Mouse (Mus musculus) erythroblast, embryonic 14.5 days (primary cell): ENCODE results near the gene Fam173a. TPM values are rescaled to one million over a fixed set of nuclear protein-coding genes. Genes with fewer than 3 reads are reported as not detected.
A peak's percentile ranks its signal among the peaks of the same experiment; 100 is the strongest.

ENCODE experiments used
- H3K27me3 ChIP-seq: 2 replicates; pipeline ENCODE4 v1.6.1; 2012; ENCODE audit warnings: inconsistent platforms; ENCODE audit not compliant: control insufficient read depth
- H3K36me3 ChIP-seq: 2 replicates; pipeline ENCODE4 v1.6.1; 2012; ENCODE audit warnings: mild to moderate bottlenecking, inconsistent platforms; ENCODE audit not compliant: control insufficient read depth
- H3K4me1 ChIP-seq: 2 replicates; pipeline ENCODE4 v1.6.1; 2012; ENCODE audit warnings: inconsistent platforms; ENCODE audit not compliant: control insufficient read depth
- H3K4me3 ChIP-seq: replicated peaks from 2 replicates; pipeline ENCODE3; 2012; ENCODE audit warnings: moderate library complexity, mild to moderate bottlenecking, inconsistent platforms
- H3K9me3 ChIP-seq: 2 replicates; pipeline ENCODE4 v1.6.1; 2012; ENCODE audit warnings: low read length, inconsistent platforms, mixed read lengths; ENCODE audit not compliant: control insufficient read depth
- GATA1 ChIP-seq: IDR thresholded peaks from 2 replicates; pipeline ENCODE4 v1.6.1; 2012; ENCODE audit warnings: low read length, inconsistent platforms, mixed read lengths
- TAL1 ChIP-seq: IDR thresholded peaks from 3 replicates; pipeline ENCODE4 v1.6.1; 2012; ENCODE audit warnings: low read length, inconsistent platforms, mixed read lengths
- polyA plus RNA-seq: library from polyadenylated mRNA; stranded (reverse); fragments of >175 nt; gene quantifications from 2 replicates; pipeline ENCODE4 v1.2.3, GENCODE M21; 2012

Gene Fam173a
- polyA plus RNA-seq, 1 experiment, result 2.8 TPM

DNA sequence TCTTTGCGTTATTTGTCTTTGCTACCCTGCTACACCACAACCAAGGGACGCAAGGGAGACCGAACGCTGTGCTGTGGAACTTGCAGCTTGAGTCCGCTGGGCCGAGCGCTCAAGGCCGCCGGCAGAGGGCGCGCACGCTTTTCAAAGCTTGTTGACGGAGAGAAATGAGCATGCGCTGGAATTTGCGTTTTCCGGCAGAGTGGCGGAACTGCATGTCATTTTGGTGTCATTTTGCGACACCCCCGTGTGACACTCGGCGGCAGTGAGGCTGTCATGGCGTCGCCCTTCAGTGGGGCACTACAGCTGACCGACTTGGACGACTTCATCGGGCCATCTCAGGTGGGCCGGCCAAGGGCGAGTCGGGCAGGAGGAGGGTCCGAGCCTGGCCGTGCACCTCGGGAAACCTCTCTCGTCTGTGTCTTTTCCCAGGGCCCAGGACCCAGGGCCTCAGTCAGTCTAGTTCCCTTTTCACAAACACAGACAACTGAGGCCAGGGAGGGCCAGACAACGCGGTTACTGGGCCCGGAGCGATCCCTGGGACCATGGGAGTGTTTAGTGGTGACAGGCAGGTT, 19.1 kb downstream of the Fam173a start, which contains the start of gene Narfl:
Gene Narfl, plus strand, starts transcription at position 228 of the 572 bp plus-strand sequence.
- peaks cover 29% of the 10 kb centered on the region for H3K36me3 ChIP-seq
- peak within 1 kb of the TSS; percentile 76 for H3K4me3 ChIP-seq
- peaks cover 21% of the 10 kb centered on the region for H3K4me1 ChIP-seq
- H3K9me3 ChIP-seq, result no peaks in the 10 kb centered on the region
- peaks cover 7% of the 10 kb centered on the region for H3K27me3 ChIP-seq
- TF ChIP-seq GATA1 (no peak), TAL1 (no peak)

DNA sequence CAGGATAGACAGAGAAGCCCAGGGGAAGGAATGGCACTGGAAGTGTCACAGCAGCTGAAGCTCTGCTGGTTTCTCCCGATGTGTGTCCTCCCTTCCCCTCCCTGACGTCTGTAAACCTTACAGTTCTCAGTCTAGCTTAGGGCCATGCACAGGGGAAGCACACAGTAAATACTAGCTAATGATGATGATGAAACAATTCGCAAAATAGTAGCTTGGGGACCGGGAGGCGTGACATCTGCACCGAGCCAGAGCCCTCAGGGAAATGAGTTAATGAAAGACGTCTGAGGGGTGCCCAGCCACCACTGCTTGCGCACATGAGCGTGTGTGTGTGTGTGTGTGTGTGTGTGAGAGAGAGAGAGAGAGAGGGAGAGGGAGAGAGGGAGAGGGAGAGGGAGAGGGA, 23.4 kb downstream of the Fam173a start:
- H3K9me3 ChIP-seq, result no peaks in the 10 kb centered on the region
- no peaks in the 10 kb centered on the region for H3K36me3 ChIP-seq
- H3K4me3 ChIP-seq, result no peak overlapping the region
- H3K4me1 ChIP-seq, result peaks cover 9% of the 10 kb centered on the region
- no peak for TF ChIP-seq GATA1
- no peak for TF ChIP-seq TAL1
- peaks cover 11% of the 10 kb centered on the region for H3K27me3 ChIP-seq

DNA sequence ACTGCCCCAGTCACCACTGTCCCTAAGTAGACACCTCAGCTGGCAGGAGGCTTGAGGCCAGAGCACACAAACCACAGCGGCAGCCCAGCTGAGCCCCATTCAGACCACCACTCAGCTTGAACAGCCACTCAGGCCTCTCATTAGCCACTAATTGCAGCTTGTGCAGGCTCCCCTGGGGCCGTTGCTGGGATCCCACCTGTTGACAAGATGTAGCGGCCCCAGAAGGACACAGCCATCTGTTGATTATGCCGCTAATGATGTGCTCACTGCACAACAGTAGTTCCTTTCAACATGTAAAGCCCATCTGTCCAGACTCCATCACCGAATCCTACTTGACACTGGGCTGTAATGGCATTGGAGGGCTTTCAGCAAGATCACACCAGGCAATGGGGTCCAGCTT, 26.8 kb downstream of the Fam173a start:
- H3K27me3 ChIP-seq, result peaks cover 8% of the 10 kb centered on the region
- no peaks in the 10 kb centered on the region for H3K4me1 ChIP-seq
- no peaks in the 10 kb centered on the region for H3K36me3 ChIP-seq
- no peaks in the 10 kb centered on the region for H3K9me3 ChIP-seq
- H3K4me3 ChIP-seq, result no peak overlapping the region
- TF ChIP-seq TAL1 (no peak), GATA1 (no peak)

DNA sequence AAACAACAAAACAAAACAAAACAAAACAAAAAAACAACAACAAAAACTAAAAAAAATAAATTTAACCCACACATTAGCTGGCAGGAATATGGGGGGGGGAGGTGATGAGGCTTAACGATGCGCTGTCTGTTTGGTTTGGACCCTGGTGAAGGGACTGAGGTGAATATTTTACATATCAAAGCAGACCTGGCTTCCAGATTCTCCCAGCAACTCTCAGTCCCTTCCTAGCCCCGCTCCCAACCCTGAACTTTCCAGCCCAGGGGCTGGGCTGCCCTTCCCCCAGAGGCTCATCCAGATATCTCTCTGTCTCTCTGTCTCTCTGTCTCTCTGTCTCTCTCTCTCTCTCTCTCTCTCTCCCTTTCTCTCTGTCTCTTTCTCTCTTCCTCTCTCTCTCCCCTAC, 30.1 kb downstream of the Fam173a start:
- peaks cover 7% of the 10 kb centered on the region for H3K27me3 ChIP-seq
- H3K4me3 ChIP-seq, result no peak overlapping the region
- no peaks in the 10 kb centered on the region for H3K9me3 ChIP-seq
- no peaks in the 10 kb centered on the region for H3K4me1 ChIP-seq
- no peaks in the 10 kb centered on the region for H3K36me3 ChIP-seq
- no peak for TF ChIP-seq GATA1
- no peak for TF ChIP-seq TAL1

DNA sequence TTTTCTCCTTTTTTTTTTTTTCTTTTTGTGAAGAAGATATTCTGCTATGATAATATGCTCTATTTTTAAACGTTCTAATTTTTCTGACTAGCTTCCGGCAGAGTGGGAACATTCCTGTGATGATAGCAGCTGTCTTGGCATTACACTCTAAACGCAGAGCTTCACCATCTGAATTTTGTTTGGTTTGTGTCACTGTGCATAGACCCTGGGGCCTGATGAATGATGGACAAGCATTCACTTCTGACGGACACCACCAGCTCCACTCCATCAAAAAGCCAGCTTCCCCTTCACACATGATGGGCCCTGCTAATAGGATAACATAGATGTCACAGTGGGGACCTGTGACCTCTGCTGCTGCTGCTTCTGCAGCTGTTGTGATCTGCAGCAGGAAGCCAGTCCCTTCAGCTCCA, 31.1 kb downstream of the Fam173a start:
- Histone ChIP-seq H3K4me3 (no peak overlapping the region), H3K27me3 (0 out of 2 replicates have a peak, but pooled peaks cover 3% of the 10 kb centered on the region), H3K9me3 (no peaks in the 10 kb centered on the region), H3K4me1 (no peaks in the 10 kb centered on the region), H3K36me3 (no peaks in the 10 kb centered on the region)
- no peak for TF ChIP-seq GATA1
- no peak for TF ChIP-seq TAL1

DNA sequence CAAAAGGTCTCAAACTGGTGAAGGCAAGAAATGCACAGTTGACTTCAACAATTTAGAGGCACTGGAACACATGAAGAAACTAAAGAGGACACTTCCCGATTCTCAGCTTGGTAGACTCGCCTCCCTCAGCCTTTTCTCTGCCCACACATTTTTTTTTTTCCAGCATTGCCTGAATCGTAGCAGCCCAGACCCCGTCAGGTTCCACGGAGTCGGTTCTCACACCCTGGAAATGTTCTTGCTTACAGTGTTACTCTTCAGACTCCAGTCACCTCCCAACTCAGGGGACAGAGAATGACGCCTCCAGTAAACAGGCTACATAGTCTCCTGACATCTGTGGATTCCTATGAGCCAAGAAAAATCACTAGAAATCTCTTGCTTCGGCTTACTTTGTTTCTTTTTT, 32.6 kb downstream of the Fam173a start:
- H3K9me3 ChIP-seq, result no peaks in the 10 kb centered on the region
- H3K4me3 ChIP-seq, result no peak overlapping the region
- TF ChIP-seq TAL1 (no peak), GATA1 (no peak)
- H3K36me3 ChIP-seq, result no peaks in the 10 kb centered on the region
- 0 out of 2 replicates have a peak, but pooled peaks cover 3% of the 10 kb centered on the region for H3K27me3 ChIP-seq
- no peaks in the 10 kb centered on the region for H3K4me1 ChIP-seq

DNA sequence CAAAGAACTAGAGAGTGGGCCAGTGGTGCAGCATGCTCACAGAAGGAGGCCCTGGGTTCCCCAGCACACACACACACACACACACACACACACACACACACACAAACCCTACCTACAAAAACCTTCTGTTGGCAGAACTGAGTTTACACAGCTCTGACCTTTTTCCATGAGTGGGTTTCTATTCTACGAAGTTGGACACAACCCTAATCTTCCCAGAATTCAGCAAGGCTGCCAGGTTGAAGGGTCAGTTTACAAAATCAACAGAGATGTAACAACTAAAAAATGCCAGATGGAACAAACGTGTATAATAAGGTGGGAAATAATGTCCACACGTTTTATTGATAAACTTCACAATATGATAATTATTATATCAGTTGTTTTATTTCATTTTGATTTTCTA, 35.0 kb downstream of the Fam173a start:
- Histone ChIP-seq H3K4me1 (no peaks in the 10 kb centered on the region), H3K4me3 (no peak overlapping the region), H3K36me3 (no peaks in the 10 kb centered on the region), H3K27me3 (0 out of 2 replicates have a peak, but pooled peaks cover 3% of the 10 kb centered on the region), H3K9me3 (no peaks in the 10 kb centered on the region)
- TF ChIP-seq TAL1 (no peak), GATA1 (no peak)

DNA sequence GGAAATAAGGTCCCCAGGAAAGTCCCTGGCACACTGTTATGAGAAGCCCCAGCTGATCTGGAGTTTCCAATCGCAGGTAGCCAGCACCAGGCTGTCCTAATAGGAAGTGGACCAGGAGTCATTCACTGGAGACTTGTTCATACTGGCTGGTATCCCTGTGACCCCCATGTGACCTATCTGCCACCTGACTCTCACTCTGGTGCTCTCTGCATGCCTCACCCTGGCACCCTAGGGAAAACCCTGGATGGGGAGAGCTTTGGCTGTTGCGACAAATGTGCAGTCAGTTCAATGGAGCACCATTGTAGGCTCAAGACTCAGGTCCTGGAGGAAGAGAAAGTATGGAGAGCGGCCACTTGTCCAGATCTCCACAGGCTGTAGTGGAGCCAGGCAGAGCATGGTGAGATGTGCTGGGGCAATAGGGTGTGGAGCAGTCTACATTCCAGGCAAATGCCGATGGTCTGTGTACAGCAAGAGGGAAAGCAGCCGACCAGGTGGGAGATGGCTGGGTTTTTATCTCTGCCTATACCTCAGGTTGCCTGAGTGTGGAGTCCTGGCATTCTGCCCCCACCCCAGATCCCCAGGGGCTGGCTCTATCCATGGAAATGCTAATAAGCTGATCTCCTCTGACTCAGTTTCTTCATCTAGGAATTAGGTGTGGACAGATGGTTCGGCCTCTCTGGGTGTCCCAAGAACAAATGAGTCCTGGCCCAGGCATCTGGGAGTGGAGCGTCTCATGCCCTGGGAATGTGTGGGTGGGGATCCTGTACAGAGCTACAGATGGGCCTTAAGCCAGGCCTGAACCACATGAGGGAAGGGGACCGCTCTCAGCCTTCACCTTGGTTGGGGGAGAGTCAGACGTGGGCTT, 36.1 kb downstream of the Fam173a start:
- H3K27me3 ChIP-seq, result 0 out of 2 replicates have a peak, but pooled peaks cover 3% of the 10 kb centered on the region
- no peaks in the 10 kb centered on the region for H3K9me3 ChIP-seq
- no peaks in the 10 kb centered on the region for H3K36me3 ChIP-seq
- H3K4me3 ChIP-seq, result no peak overlapping the region
- TF ChIP-seq GATA1 (no peak), TAL1 (no peak)
- no peaks in the 10 kb centered on the region for H3K4me1 ChIP-seq

DNA sequence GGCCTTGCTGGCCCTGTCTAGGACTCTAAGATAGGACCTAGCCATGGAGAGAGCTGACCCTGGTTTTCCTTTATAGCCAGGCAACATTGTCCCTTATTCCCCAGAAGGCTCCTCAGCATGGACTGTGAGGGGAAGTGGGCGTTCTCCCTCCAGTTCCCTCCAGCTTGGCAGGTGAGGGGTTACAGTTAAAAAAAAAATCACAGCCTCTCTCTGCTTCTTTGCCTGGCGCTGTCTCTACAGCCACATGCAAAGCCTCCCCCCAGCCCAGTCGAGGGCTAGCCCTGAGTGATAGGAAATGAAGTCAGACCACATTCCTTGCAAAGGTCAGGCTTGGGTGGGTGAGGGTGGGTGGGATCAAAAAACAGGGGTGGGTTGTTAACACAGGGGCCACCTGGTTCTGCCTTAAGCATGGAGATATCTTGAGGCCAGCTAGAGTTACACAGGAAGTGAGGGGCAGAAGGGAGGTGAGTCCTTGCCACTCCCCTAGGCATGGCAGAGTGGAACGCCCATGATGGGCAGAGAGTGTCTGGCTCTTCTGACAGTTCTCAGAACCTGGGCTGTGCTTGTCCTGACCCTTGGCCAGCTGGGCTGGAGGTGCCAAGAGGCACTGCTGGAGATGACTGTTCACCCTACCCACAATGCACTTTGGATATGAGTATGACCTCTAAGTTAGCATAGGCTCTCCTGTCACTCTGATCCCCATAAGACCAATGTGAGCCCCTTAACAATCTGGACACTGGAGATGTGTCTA, 36.9 kb downstream of the Fam173a start:
- no peaks in the 10 kb centered on the region for H3K4me1 ChIP-seq
- H3K27me3 ChIP-seq, result 0 out of 2 replicates have a peak, but pooled peaks cover 3% of the 10 kb centered on the region
- no peaks in the 10 kb centered on the region for H3K36me3 ChIP-seq
- H3K9me3 ChIP-seq, result no peaks in the 10 kb centered on the region
- no peak for TF ChIP-seq GATA1
- TF ChIP-seq TAL1, result no peak
- no peak overlapping the region for H3K4me3 ChIP-seq
